Mouse (Mus musculus): ENCODE results near the gene Upf2. TPM values are rescaled to one million over a fixed set of nuclear protein-coding genes. Genes with fewer than 3 reads are reported as not detected.

Gene Upf2
- polyA plus RNA-seq, 1 experiment, result 1.2 TPM

GRCm38 (mm10) chr2:6070925-6071324 lies 119.7 kb downstream of the Upf2 start:
- Histone ChIP-seq H3K36me3 (ENCODE audit: control insufficient read depth, insufficient read depth, low read length) (no peaks in the 10 kb centered on the region), H3K4me3 (ENCODE audit: low read depth, low read length) (no peak overlapping the region), H3K27me3 (ENCODE audit: control insufficient read depth, insufficient read depth, low read length) (no peaks in the 10 kb centered on the region), H3K27ac (ENCODE audit: insufficient read depth, low read depth, low read length) (no peak overlapping the region), H3K4me1 (ENCODE audit: control insufficient read depth, insufficient read depth, insufficient read length, low read length) (peaks cover 16% of the 10 kb centered on the region)
- 78% methylated on average over 11 of the region's 11 CpGs for WGBS
- TF ChIP-seq CTCF (IDR thresholded peaks at IDR 0.05; ENCODE audit: extremely low read depth, insufficient read length, insufficient replicate concordance, low read depth, low read length), result no peak
- TF ChIP-seq POLR2A (IDR thresholded peaks at IDR 0.05; ENCODE audit: low read depth, low read length), result no peak

DNA sequence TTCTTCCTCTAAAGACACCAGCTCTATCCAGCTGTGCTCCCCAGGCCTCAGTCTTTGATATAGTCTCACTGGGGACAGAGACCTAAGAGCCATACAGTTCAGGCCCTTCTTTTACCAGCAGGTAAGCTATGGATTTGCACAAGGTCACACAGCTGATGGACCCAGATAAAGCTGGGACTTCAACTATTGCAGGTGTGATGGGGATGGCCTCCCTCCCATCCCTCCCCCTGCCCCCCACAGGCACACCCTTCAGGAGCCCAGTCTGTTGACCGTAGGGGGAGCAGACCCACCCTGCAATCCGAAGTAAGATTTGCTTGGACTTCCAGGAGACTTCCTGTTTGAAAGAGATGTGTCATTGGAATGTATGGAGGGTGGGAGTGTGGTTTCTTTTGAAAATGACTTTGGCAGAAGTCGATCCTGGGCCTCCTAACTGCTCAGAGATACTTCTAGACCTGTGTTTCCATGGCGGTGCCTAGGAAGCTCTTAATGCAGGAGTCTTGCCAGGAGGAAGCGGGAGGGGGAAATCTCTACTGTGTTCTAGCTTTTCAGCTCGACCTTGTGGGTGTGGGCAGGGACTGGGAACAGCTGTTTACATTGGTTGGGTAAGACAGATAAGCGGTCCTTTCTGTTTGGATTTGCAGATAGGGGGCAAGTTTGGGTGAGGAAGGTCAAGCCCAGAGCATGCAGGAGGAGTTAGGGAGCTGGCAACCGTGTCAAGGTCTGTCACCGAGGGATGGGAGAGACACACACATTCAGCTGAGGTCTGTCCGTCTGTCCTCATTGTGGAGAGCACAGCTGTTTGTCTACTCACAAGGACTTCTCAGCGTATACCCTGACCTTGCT lies 120.5 kb downstream of the Upf2 start:
- H3K27me3 ChIP-seq (ENCODE audit: control insufficient read depth, insufficient read depth, low read length), result no peaks in the 10 kb centered on the region
- H3K4me3 ChIP-seq (ENCODE audit: low read depth, low read length), result no peak overlapping the region
- H3K27ac ChIP-seq (ENCODE audit: insufficient read depth, low read depth, low read length), result peak overlapping the region; percentile 44; the same call in 1 of the 2 replicates
- no peak for TF ChIP-seq POLR2A (IDR thresholded peaks at IDR 0.05; ENCODE audit: low read depth, low read length)
- no peak for TF ChIP-seq CTCF (IDR thresholded peaks at IDR 0.05; ENCODE audit: extremely low read depth, insufficient read length, insufficient replicate concordance, low read depth, low read length)
- H3K36me3 ChIP-seq (ENCODE audit: control insufficient read depth, insufficient read depth, low read length), result no peaks in the 10 kb centered on the region
- 11% methylated on average over 11 of the region's 11 CpGs for WGBS
- peaks cover 16% of the 10 kb centered on the region for H3K4me1 ChIP-seq (ENCODE audit: control insufficient read depth, insufficient read depth, insufficient read length, low read length)

DNA sequence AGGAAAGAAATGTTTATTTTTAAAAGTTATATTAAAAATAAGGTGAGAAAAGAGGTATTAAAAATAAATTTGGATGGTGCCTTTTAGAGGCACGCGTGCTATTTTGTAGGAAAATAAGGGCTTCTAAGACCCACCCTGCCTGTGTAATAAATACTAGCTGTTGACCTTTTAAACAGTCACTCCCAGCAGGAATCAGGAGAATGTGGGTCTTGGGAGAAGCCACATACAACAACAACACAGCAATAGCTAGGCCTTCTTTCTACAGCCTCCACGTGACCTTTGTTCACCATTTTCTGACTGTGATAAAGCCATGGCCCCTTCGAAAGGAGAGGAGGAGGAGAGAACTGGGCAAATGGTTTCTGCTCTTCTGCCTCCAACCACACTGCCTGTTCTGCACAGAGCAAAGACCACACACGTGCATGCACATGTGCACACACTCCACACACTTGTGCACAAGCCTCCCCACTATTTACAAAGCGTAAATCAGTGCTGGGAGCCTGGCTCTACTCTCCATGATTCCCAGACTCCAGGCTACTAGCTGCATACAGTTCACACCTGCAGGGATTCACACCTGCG lies 121.5 kb downstream of the Upf2 start:
- Histone ChIP-seq H3K36me3 (ENCODE audit: control insufficient read depth, insufficient read depth, low read length) (no peaks in the 10 kb centered on the region), H3K27me3 (ENCODE audit: control insufficient read depth, insufficient read depth, low read length) (no peaks in the 10 kb centered on the region), H3K27ac (ENCODE audit: insufficient read depth, low read depth, low read length) (no peak overlapping the region), H3K4me3 (ENCODE audit: low read depth, low read length) (no peak overlapping the region), H3K4me1 (ENCODE audit: control insufficient read depth, insufficient read depth, insufficient read length, low read length) (peaks cover 16% of the 10 kb centered on the region)
- 40% methylated on average over 7 of the region's 7 CpGs for WGBS
- TF ChIP-seq CTCF (IDR thresholded peaks at IDR 0.05; ENCODE audit: extremely low read depth, insufficient read length, insufficient replicate concordance, low read depth, low read length) (no peak), POLR2A (IDR thresholded peaks at IDR 0.05; ENCODE audit: low read depth, low read length) (no peak)

GRCm38 (mm10) chr2:6074891-6075529 lies 123.7 kb downstream of the Upf2 start:
- WGBS, result 56% methylated on average over 10 of the region's 10 CpGs
- Histone ChIP-seq H3K4me1 (ENCODE audit: control insufficient read depth, insufficient read depth, insufficient read length, low read length) (peaks cover 16% of the 10 kb centered on the region), H3K27me3 (ENCODE audit: control insufficient read depth, insufficient read depth, low read length) (no peaks in the 10 kb centered on the region), H3K36me3 (ENCODE audit: control insufficient read depth, insufficient read depth, low read length) (no peaks in the 10 kb centered on the region), H3K27ac (ENCODE audit: insufficient read depth, low read depth, low read length) (no peak overlapping the region), H3K4me3 (ENCODE audit: low read depth, low read length) (no peak overlapping the region)
- TF ChIP-seq CTCF (IDR thresholded peaks at IDR 0.05; ENCODE audit: extremely low read depth, insufficient read length, insufficient replicate concordance, low read depth, low read length) (no peak), POLR2A (IDR thresholded peaks at IDR 0.05; ENCODE audit: low read depth, low read length) (no peak)

GRCm38 (mm10) chr2:6075530-6075896 lies 124.2 kb downstream of the Upf2 start:
- no peaks in the 10 kb centered on the region for H3K36me3 ChIP-seq (ENCODE audit: control insufficient read depth, insufficient read depth, low read length)
- TF ChIP-seq CTCF (IDR thresholded peaks at IDR 0.05; ENCODE audit: extremely low read depth, insufficient read length, insufficient replicate concordance, low read depth, low read length) (no peak), POLR2A (IDR thresholded peaks at IDR 0.05; ENCODE audit: low read depth, low read length) (no peak)
- WGBS, result 46% methylated on average over 1 of the region's 1 CpGs

GRCm38 (mm10) chr2:6080037-6080436 lies 128.8 kb downstream of the Upf2 start:
- TF ChIP-seq CTCF (IDR thresholded peaks at IDR 0.05; ENCODE audit: extremely low read depth, insufficient read length, insufficient replicate concordance, low read depth, low read length) (no peak), POLR2A (IDR thresholded peaks at IDR 0.05; ENCODE audit: low read depth, low read length) (no peak)
- peaks cover 12% of the 10 kb centered on the region for H3K4me1 ChIP-seq (ENCODE audit: control insufficient read depth, insufficient read depth, insufficient read length, low read length)
- no peak overlapping the region for H3K27ac ChIP-seq (ENCODE audit: insufficient read depth, low read depth, low read length)
- WGBS, result 88% methylated on average over 1 of the region's 1 CpGs
- no peaks in the 10 kb centered on the region for H3K36me3 ChIP-seq (ENCODE audit: control insufficient read depth, insufficient read depth, low read length)
- no peak overlapping the region for H3K4me3 ChIP-seq (ENCODE audit: low read depth, low read length)
- no peaks in the 10 kb centered on the region for H3K27me3 ChIP-seq (ENCODE audit: control insufficient read depth, insufficient read depth, low read length)

More at GRCm38 (mm10) chr2:6075530-6075896, 124.2 kb downstream of the Upf2 start:
- H3K4me3 ChIP-seq (ENCODE audit: low read depth, low read length), result no peak overlapping the region
- H3K4me1 ChIP-seq (ENCODE audit: control insufficient read depth, insufficient read depth, insufficient read length, low read length), result peaks cover 16% of the 10 kb centered on the region
- no peak overlapping the region for H3K27ac ChIP-seq (ENCODE audit: insufficient read depth, low read depth, low read length)
- H3K27me3 ChIP-seq (ENCODE audit: control insufficient read depth, insufficient read depth, low read length), result no peaks in the 10 kb centered on the region

DNA sequence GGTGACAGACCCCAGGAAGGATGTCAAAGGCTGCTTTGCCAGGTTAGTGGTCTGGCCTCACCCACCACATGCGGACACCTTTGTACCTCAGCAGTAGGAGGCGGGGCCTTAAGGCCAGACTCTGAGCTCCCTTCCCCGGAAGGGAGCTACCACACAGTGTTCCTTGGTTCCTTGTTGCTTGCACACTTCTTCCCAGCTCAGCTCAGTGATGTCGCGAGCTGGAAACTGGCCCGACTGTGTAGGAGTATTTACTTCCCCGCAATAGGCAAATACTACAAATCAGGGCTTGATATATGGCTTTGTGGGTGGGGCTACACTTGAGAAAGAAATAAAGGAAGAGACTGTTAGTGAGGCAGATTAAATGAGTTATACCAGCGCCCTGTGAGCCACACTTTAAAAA lies 129.8 kb downstream of the Upf2 start:
- Histone ChIP-seq H3K27ac (ENCODE audit: insufficient read depth, low read depth, low read length) (peak overlapping the region; percentile 39), H3K36me3 (ENCODE audit: control insufficient read depth, insufficient read depth, low read length) (no peaks in the 10 kb centered on the region), H3K4me1 (ENCODE audit: control insufficient read depth, insufficient read depth, insufficient read length, low read length) (peaks cover 13% of the 10 kb centered on the region)

More for the DNA sequence above, 129.8 kb downstream of the Upf2 start:
- 11% methylated on average over 8 of the region's 8 CpGs for WGBS
- TF ChIP-seq POLR2A (IDR thresholded peaks at IDR 0.05; ENCODE audit: low read depth, low read length), result no peak
- TF ChIP-seq CTCF (IDR thresholded peaks at IDR 0.05; ENCODE audit: extremely low read depth, insufficient read length, insufficient replicate concordance, low read depth, low read length), result no peak
- Histone ChIP-seq H3K4me3 (ENCODE audit: low read depth, low read length) (no peak overlapping the region), H3K27me3 (ENCODE audit: control insufficient read depth, insufficient read depth, low read length) (no peaks in the 10 kb centered on the region)

All from small intestine, adult 2 months (tissue).